Mouse (Mus musculus): ENCODE measurements around the gene Fam241a. TPM values are rescaled to one million over a fixed set of nuclear protein-coding genes. Genes with fewer than 3 reads are reported as not detected.

Fam241a gene
- polyA plus RNA-seq, 1 experiment from 2014 or later = 7.9 TPM

Other genes with a start within 250 kb of the Fam241a start
- gene Alpk1, start 115.8 kb downstream of the Fam241a start, polyA plus RNA-seq (2015; fragmentation: Nextera tagmentation; extraction: Ambion mirVana) = 0.92 and 1.2 TPM in 2 replicates
- 3.1 and 4.0 TPM in 2 replicates for gene Tifa, start 106.5 kb downstream of the Fam241a start, polyA plus RNA-seq (2015; fragmentation: Nextera tagmentation; extraction: Ambion mirVana)
- gene Ap1ar, start 58.8 kb downstream of the Fam241a start, polyA plus RNA-seq (2015; fragmentation: Nextera tagmentation; extraction: Ambion mirVana) = 23.8 and 31.6 TPM in 2 replicates